Mouse (Mus musculus): ENCODE data around the gene Ptprz1.
A peak's percentile ranks its signal among the peaks of the same experiment; 100 is the strongest.
"Not testable (repeated sequence)": the region's sequence is repeated elsewhere in the genome, so short reads cannot be mapped to it uniquely, and the experiment has no call there.

Gene Ptprz1

GRCm38 (mm10) chr6:23014988-23015613, 139.8 kb downstream of the Ptprz1 start:
- DNase-seq = no peak

GRCm38 (mm10) chr6:23028251-23028650, 152.9 kb downstream of the Ptprz1 start:
- DNase-seq = no peak

GRCm38 (mm10) chr6:23048836-23049235, 173.5 kb downstream of the Ptprz1 start:
- DNase-seq = no peak

- DNase-seq = no peak
Measured at GRCm38 (mm10) chr6:23055734-23056133, 180.4 kb downstream of the Ptprz1 start.

- DNase-seq = no peak
Measured at GRCm38 (mm10) chr6:23076060-23076459, 200.8 kb downstream of the Ptprz1 start.

GRCm38 (mm10) chr6:23078273-23078672, 203.0 kb downstream of the Ptprz1 start:
- no peak for DNase-seq

- DNase-seq = peak; percentile 72
Measured at GRCm38 (mm10) chr6:23079991-23080680, 204.8 kb downstream of the Ptprz1 start.

- no peak for DNase-seq
Measured at GRCm38 (mm10) chr6:23084587-23085421, 209.5 kb downstream of the Ptprz1 start.

GRCm38 (mm10) chr6:23089292-23089691, 214.0 kb downstream of the Ptprz1 start:
- DNase-seq = not testable (repeated sequence)

- peak; percentile 44 for DNase-seq
Measured at GRCm38 (mm10) chr6:23090346-23091055, 215.2 kb downstream of the Ptprz1 start.

Measured in kidney, adult 9 months (tissue).